In genomic region chr11:60514941-60515340, GRCm38 (mm10) we compare ENCODE assay signal across 21 mouse cellular contexts. TPM values are rescaled to one million over a fixed set of nuclear protein-coding genes. Genes with fewer than 3 reads are reported as not detected.
DNase-seq lines count a peak whose midpoint lies in the region; ATAC-seq and TF ChIP-seq lines count a peak whose summit lies in the region.
"Had no signal": no experiment of that assay in that cellular context is flagged by ENCODE, and none has a peak within 500 bp of the region (broad histone marks: within the 10 kb centered on the region; RNA-seq: fewer than 3 reads in every experiment).

No protein-coding gene starts in this region.

- peak; percentile 17; the same call in 1 of the 2 replicates for ATAC-seq in lung, embryonic 14.5 days (ENCODE audit: insufficient read depth)
- no peak for ATAC-seq in hindbrain, postnatal 0 days
- ATAC-seq: midbrain, embryonic 15.5 days; Patski had no signal

- H3K27me3 ChIP-seq in lung, embryonic 14.5 days (ENCODE audit: insufficient read depth, low read length), result no peaks in the 10 kb centered on the region; the same call in 1 of the 2 replicates
- H3K27me3 ChIP-seq in heart, embryonic 10.5 days (ENCODE audit: insufficient read depth, poor library complexity, severe bottlenecking), result peaks cover 11% of the 10 kb centered on the region
- no peaks in the 10 kb centered on the region for H3K27me3 ChIP-seq in hindbrain, postnatal 0 days (ENCODE audit: insufficient read depth, low read length)

- no peaks in the 10 kb centered on the region for H3K9me3 ChIP-seq in lung, embryonic 14.5 days (ENCODE audit: low read depth, low read length)
- no peaks in the 10 kb centered on the region for H3K9me3 ChIP-seq in heart, embryonic 10.5 days
- H3K9me3 ChIP-seq in hindbrain, postnatal 0 days (ENCODE audit: low read length), result no peaks in the 10 kb centered on the region
- H3K9me3 ChIP-seq: forebrain, embryonic 12.5 days; midbrain, embryonic 15.5 days; neural tube, embryonic 15.5 days had no signal

- no peak overlapping the region for H3K27ac ChIP-seq in lung, embryonic 14.5 days (ENCODE audit: low read depth)
- H3K27ac ChIP-seq in heart, embryonic 10.5 days, result no peak overlapping the region
- H3K27ac ChIP-seq in hindbrain, postnatal 0 days, result no peak overlapping the region
- H3K27ac ChIP-seq: forebrain, embryonic 12.5 days; midbrain, embryonic 15.5 days; neural tube, embryonic 15.5 days had no signal

- H3K4me3 ChIP-seq in lung, embryonic 14.5 days (ENCODE audit: low read depth, low read length), result no peak overlapping the region
- H3K4me3 ChIP-seq in heart, embryonic 10.5 days, result no peak overlapping the region
- no peak overlapping the region for H3K4me3 ChIP-seq in hindbrain, postnatal 0 days (ENCODE audit: low read length)
- H3K4me3 ChIP-seq: forebrain, embryonic 12.5 days; midbrain, embryonic 15.5 days; neural tube, embryonic 15.5 days had no signal

- H3K36me3 ChIP-seq in lung, embryonic 14.5 days (ENCODE audit: insufficient read depth), result no peaks in the 10 kb centered on the region
- no peaks in the 10 kb centered on the region for H3K36me3 ChIP-seq in heart, embryonic 10.5 days
- no peaks in the 10 kb centered on the region for H3K36me3 ChIP-seq in hindbrain, postnatal 0 days (ENCODE audit: insufficient read depth, low read length)
- H3K36me3 ChIP-seq: forebrain, embryonic 12.5 days; midbrain, embryonic 15.5 days; neural tube, embryonic 15.5 days had no signal

- H3K9ac ChIP-seq in lung, embryonic 14.5 days, result no peak overlapping the region
- no peak overlapping the region for H3K9ac ChIP-seq in hindbrain, postnatal 0 days (replicated peaks; ENCODE audit: low read length)
- H3K9ac ChIP-seq: forebrain, embryonic 12.5 days; midbrain, embryonic 15.5 days; neural tube, embryonic 15.5 days had no signal

- H3K4me1 ChIP-seq in lung, embryonic 14.5 days (ENCODE audit: insufficient read depth), result no peaks in the 10 kb centered on the region
- H3K4me1 ChIP-seq in heart, embryonic 10.5 days, result peaks cover under 1% of the 10 kb centered on the region; the same call in 1 of the 2 replicates
- no peaks in the 10 kb centered on the region for H3K4me1 ChIP-seq in hindbrain, postnatal 0 days (ENCODE audit: insufficient read depth, low read length)
- H3K4me1 ChIP-seq: forebrain, embryonic 12.5 days; neural tube, embryonic 15.5 days had no signal

- 37% methylated on average over 2 of the region's 2 CpGs for WGBS in lung, embryonic 14.5 days
- 62% methylated on average over 2 of the region's 2 CpGs for WGBS in heart, embryonic 10.5 days
- WGBS in hindbrain, postnatal 0 days, result 82% methylated on average over 2 of the region's 2 CpGs

- no peak overlapping the region for H3K4me2 ChIP-seq in lung, embryonic 14.5 days
- no peak overlapping the region for H3K4me2 ChIP-seq in hindbrain, postnatal 0 days (ENCODE audit: low read depth, low read length)
- H3K4me2 ChIP-seq: forebrain, embryonic 12.5 days; midbrain, embryonic 15.5 days; neural tube, embryonic 15.5 days had no signal

- TF ChIP-seq CTCF in lung, embryonic 14.5 days (IDR thresholded peaks at IDR 0.05; ENCODE audit: low read depth), result no peak
- TF ChIP-seq CTCF in hindbrain, postnatal 0 days (IDR thresholded peaks at IDR 0.05; ENCODE audit: low read depth), result no peak

- DNase-seq in 3T3-L1 (ENCODE audit: low read depth, low spot score) (peak; percentile 87), ZHBTc4 (ENCODE audit: low read depth, low spot score) (peak; percentile 67)
- DNase-seq in lung, embryonic 14.5 days, result peak; percentile 36
- peak; percentile 75 for DNase-seq in lung, postnatal 36 days
- no peak for DNase-seq in heart, embryonic 10.5 days (ENCODE audit: low spot score)
- DNase-seq in layer of hippocampus, adult 11-12 months (ENCODE audit: low spot score), result no peak
- no peak for DNase-seq in gastrocnemius, postnatal 4 days (ENCODE audit: low spot score in 2 of 2)
- no peak for DNase-seq in hindbrain, postnatal 0 days (ENCODE audit: low spot score)
- DNase-seq: adrenal gland, postnatal 36 days; cerebellum, adult 11-12 months; cerebellum, postnatal 25 days; gastrocnemius, postnatal 10 days; layer of hippocampus, postnatal 36 days; liver; right cerebral cortex, postnatal 25 days; thymus, postnatal 14 days had no signal

RNA-seq across cellular contexts. Expression of gene Alkbh5, which starts 21.2 kb away (rescaled TPM):
- polyA plus RNA-seq in lung, embryonic 14.5 days (2014; fragmentation: Nextera tagmentation; extraction: Ambion mirVana), result 32.3 and 33.5 TPM in 2 replicates
- 32.5 and 38.6 TPM in 2 replicates for polyA plus RNA-seq in heart, embryonic 10.5 days (2016; fragmentation: Nextera tagmentation; extraction: Ambion mirVana)
- total RNA-seq in gastrocnemius, postnatal 4 days (2021), result 10 to 100 TPM; 70.0 to 74.3 TPM
- total RNA-seq in hindbrain, postnatal 0 days (2014; rRNA removed), result 34.1 and 42.4 TPM in 2 replicates
- 23.1 and 23.6 TPM in 2 replicates for polyA plus RNA-seq in hindbrain, postnatal 0 days (2015; fragmentation: Nextera tagmentation; extraction: Ambion mirVana)

RNA-seq across cellular contexts. Expression of gene Myo15, which starts 45.8 kb away (rescaled TPM):
- polyA plus RNA-seq in lung, embryonic 14.5 days (2014; fragmentation: Nextera tagmentation; extraction: Ambion mirVana), result 0.03 and 0.08 TPM in 2 replicates
- 0.25 and 0.28 TPM in 2 replicates for polyA plus RNA-seq in heart, embryonic 10.5 days (2016; fragmentation: Nextera tagmentation; extraction: Ambion mirVana)
- under 1 TPM; 0.05 to 0.18 TPM for total RNA-seq in gastrocnemius, postnatal 4 days (2021)
- 0.25 and 0.31 TPM in 2 replicates for total RNA-seq in hindbrain, postnatal 0 days (2014; rRNA removed)
- polyA plus RNA-seq in hindbrain, postnatal 0 days (2015; fragmentation: Nextera tagmentation; extraction: Ambion mirVana), result 0.30 and 0.35 TPM in 2 replicates
- polyA plus RNA-seq: heart, postnatal 0 days had no signal

Comparison
In these comparisons a context has a peak if more than half of its experiments do, and no peak if none do; other contexts are left out.
1. DNase-seq: peak in 3T3-L1 (single experiment), ZHBTc4 (single experiment), lung, embryonic 14.5 days (single experiment) and lung, postnatal 36 days (single experiment); none in heart, embryonic 10.5 days (single experiment), layer of hippocampus, adult 11-12 months (single experiment), gastrocnemius, postnatal 4 days (0 of 2) and hindbrain, postnatal 0 days (single experiment).